Mouse (Mus musculus) megakaryocyte, embryonic 14.5 days (primary cell): ENCODE measurements around the gene Tbc1d16.

ENCODE experiments used
- FLI1 ChIP-seq: IDR thresholded peaks from 2 replicates; pipeline ENCODE4 v1.6.1; 2012; ENCODE audit warnings: low read length, inconsistent platforms, mixed read lengths
- GATA1 ChIP-seq: IDR thresholded peaks from 3 replicates; pipeline ENCODE4 v1.6.1; 2012; ENCODE audit warnings: mixed read lengths, low read length, inconsistent platforms, borderline replicate concordance

GRCm38 (mm10) chr11:119199233-119199601 lies 29.1 kb downstream of the Tbc1d16 start:
- no peak for TF ChIP-seq GATA1
- no peak for TF ChIP-seq FLI1
